ENCODE assay signal across 22 mouse cellular contexts in the genomic region with DNA sequence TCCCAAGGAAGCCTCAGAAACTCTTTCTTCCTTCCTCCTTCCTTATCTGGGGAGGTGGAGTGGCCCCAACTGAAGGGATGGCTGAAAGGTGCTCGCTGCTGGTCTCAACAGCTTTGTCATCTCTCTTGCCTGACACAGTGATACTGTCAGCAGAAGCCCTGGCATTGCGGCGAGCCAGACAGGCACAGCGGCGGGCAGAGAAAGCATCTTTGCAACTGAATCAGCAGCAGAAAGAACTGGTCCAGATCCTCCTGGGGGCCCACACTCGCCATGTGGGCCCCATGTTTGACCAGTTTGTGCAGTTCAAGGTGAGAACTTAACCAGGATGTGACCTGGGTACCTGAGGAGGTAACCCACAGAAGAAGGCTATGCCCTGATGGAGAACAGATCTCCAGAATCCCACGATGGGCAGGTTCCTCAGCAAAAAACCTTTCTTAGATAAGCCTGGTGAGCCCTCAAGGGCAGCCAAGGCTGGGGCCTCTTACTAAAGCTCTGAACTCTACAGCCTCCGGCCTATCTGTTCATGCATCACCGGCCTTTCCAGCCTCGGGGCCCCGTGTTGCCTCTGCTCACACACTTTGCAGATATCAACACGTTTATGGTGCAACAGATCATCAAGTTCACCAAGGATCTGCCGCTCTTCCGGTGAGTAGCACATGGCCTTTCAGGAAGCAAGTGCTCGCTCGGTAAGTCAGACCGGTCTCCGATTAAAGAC. TPM values are rescaled to one million over a fixed set of nuclear protein-coding genes. Genes with fewer than 3 reads are reported as not detected.
"Had no signal": no experiment of that assay in that cellular context is flagged by ENCODE, and none has a peak within 500 bp of the region (broad histone marks: within the 10 kb centered on the region; RNA-seq: fewer than 3 reads in every experiment).

No protein-coding gene starts in this region.

- H3K9me3 ChIP-seq: midbrain, embryonic 10.5 days; midbrain, embryonic 12.5 days; neural tube, embryonic 13.5 days; neural tube, embryonic 15.5 days had no signal

- H3K4me2 ChIP-seq: lung, embryonic 14.5 days; midbrain, embryonic 12.5 days; neural tube, embryonic 13.5 days; neural tube, embryonic 15.5 days had no signal

- H3K9ac ChIP-seq: lung, embryonic 14.5 days; midbrain, embryonic 12.5 days; neural tube, embryonic 13.5 days; neural tube, embryonic 15.5 days had no signal

- ATAC-seq: midbrain, embryonic 16.5 days had no signal

- DNase-seq: lung, adult 18-20 months; lung, embryonic 14.5 days; lung, postnatal 10 days; lung, postnatal 4 days; midbrain, embryonic 14.5 days; retina, postnatal 1 day; right cerebral cortex, adult 18-20 months; right cerebral cortex, postnatal 25 days; right cerebral cortex, postnatal 4 days; spleen, adult 18-20 months; thymus, adult 18-20 months; thymus, postnatal 14 days; thymus, postnatal 36 days had no signal

- H3K4me3 ChIP-seq: midbrain, embryonic 10.5 days; midbrain, embryonic 12.5 days; myocyte; neural tube, embryonic 13.5 days; neural tube, embryonic 15.5 days had no signal

- H3K27me3 ChIP-seq: midbrain, embryonic 12.5 days; neural tube, embryonic 15.5 days had no signal

- H3K27ac ChIP-seq: midbrain, embryonic 10.5 days; midbrain, embryonic 12.5 days; neural tube, embryonic 13.5 days; neural tube, embryonic 15.5 days had no signal

RNA-seq across cellular contexts. Expression of a gene that starts 2.6 kb away (rescaled TPM):
- polyA plus RNA-seq: neural tube, embryonic 11.5 days had no signal

RNA-seq across cellular contexts. Expression of a gene that starts 8.5 kb away (rescaled TPM):
- total RNA-seq: megakaryocyte, adult 5-6 weeks had no signal
- polyA plus RNA-seq: myocyte; small intestine, adult 2 months had no signal

RNA-seq across cellular contexts. Expression of a gene that starts 17.8 kb away (rescaled TPM):
- polyA plus RNA-seq: myocyte had no signal
